Comparison of ENCODE assay signal across 20 mouse cellular contexts in the genomic region with DNA sequence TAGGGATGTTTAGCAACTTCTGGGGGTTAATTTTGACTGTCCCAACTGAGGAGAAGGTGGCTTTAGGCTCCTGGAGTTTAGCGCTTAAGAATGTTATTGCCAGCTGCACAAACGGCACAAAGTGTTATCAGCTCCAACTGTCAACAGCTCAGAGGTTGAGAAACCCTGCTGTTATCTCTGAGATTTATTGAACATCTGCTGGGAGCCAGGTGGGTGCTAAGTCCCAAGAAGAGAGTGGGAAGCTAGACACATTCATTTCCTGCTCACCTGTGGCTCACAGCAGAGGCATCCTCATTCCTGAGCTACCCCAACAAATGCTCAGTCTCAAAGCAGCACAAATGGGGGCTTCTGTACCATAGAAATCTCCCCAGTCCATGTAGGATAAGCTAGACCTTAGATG. TPM values are rescaled to one million over a fixed set of nuclear protein-coding genes. Genes with fewer than 3 reads are reported as not detected.
DNase-seq lines count a peak whose midpoint lies in the region; ATAC-seq and TF ChIP-seq lines count a peak whose summit lies in the region.
"Had no signal": no experiment of that assay in that cellular context is flagged by ENCODE, and none has a peak within 500 bp of the region (broad histone marks: within the 10 kb centered on the region; RNA-seq: fewer than 3 reads in every experiment).

No protein-coding gene starts in this region.

- no peak for DNase-seq in liver, postnatal 0 days
- DNase-seq in thymus, postnatal 0 days (ENCODE audit: low spot score) = peak; percentile 63
- DNase-seq in thymus, postnatal 36 days = peak; percentile 22 to 46
- DNase-seq in embryo, embryonic 10.5 days (ENCODE audit: low spot score) = no peak
- no peak for DNase-seq in left cerebral cortex, adult 11 months (ENCODE audit: low spot score)
- DNase-seq: adrenal gland, adult 2 months; adrenal gland, postnatal 25 days; cerebellum, adult 18-20 months; cerebellum, postnatal 10 days; embryo, embryonic 11 days; gastrocnemius, postnatal 14 days; heart, postnatal 14 days had no signal

- H3K27me3 ChIP-seq in liver, postnatal 0 days (ENCODE audit: insufficient read depth, low read length) = no peaks in the 10 kb centered on the region
- H3K27me3 ChIP-seq in liver, embryonic 12.5 days (replicated peaks) = no peaks in the 10 kb centered on the region
- H3K27me3 ChIP-seq in intestine, postnatal 0 days (replicated peaks; ENCODE audit: control insufficient read depth, insufficient read depth, low read length) = no peaks in the 10 kb centered on the region
- H3K27me3 ChIP-seq: embryonic facial prominence, embryonic 15.5 days; hindbrain, embryonic 13.5 days had no signal

- no peak overlapping the region for H3K9ac ChIP-seq in liver, postnatal 0 days (replicated peaks)
- no peak overlapping the region for H3K9ac ChIP-seq in liver, embryonic 12.5 days
- no peak overlapping the region for H3K9ac ChIP-seq in intestine, postnatal 0 days (ENCODE audit: low read depth, low read length)
- H3K9ac ChIP-seq: embryonic facial prominence, embryonic 15.5 days; hindbrain, embryonic 13.5 days had no signal

- no peaks in the 10 kb centered on the region for H3K36me3 ChIP-seq in liver, postnatal 0 days (replicated peaks; ENCODE audit: insufficient read depth, low read length)
- H3K36me3 ChIP-seq in liver, embryonic 12.5 days = no peaks in the 10 kb centered on the region
- H3K36me3 ChIP-seq in intestine, postnatal 0 days (ENCODE audit: control insufficient read depth, insufficient read depth) = no peaks in the 10 kb centered on the region
- H3K36me3 ChIP-seq: embryonic facial prominence, embryonic 15.5 days; hindbrain, embryonic 13.5 days had no signal

- 0 out of 2 replicates have a peak, but pooled peaks have one; percentile 36 for ATAC-seq in liver, postnatal 0 days
- ATAC-seq in liver, embryonic 12.5 days = no peak
- peak; percentile 77 for ATAC-seq in intestine, postnatal 0 days
- ATAC-seq: forebrain, embryonic 16.5 days; hindbrain, postnatal 0 days had no signal

- no peak overlapping the region for H3K4me2 ChIP-seq in liver, postnatal 0 days (ENCODE audit: low read depth, low read length)
- H3K4me2 ChIP-seq in liver, embryonic 12.5 days = no peak overlapping the region
- H3K4me2 ChIP-seq in intestine, postnatal 0 days (replicated peaks; ENCODE audit: low read depth) = 0 out of 2 replicates have a peak overlapping the region, but pooled peaks have one; percentile 25
- H3K4me2 ChIP-seq: embryonic facial prominence, embryonic 15.5 days; hindbrain, embryonic 13.5 days had no signal

- H3K27ac ChIP-seq in liver, postnatal 0 days (ENCODE audit: low read depth) = no peak overlapping the region
- H3K27ac ChIP-seq in liver, embryonic 12.5 days = no peak overlapping the region
- no peak overlapping the region for H3K27ac ChIP-seq in intestine, postnatal 0 days (ENCODE audit: low read depth, low read length)
- H3K27ac ChIP-seq: embryonic facial prominence, embryonic 15.5 days; hindbrain, embryonic 13.5 days; hindbrain, postnatal 0 days had no signal

- 32% methylated on average over 2 of the region's 2 CpGs for WGBS in liver, postnatal 0 days (ENCODE audit: insufficient replicate concordance)
- 40% methylated on average over 2 of the region's 2 CpGs for WGBS in liver, embryonic 12.5 days (ENCODE audit: insufficient replicate concordance)
- WGBS in intestine, postnatal 0 days = 14% methylated on average over 2 of the region's 2 CpGs

- H3K4me3 ChIP-seq in liver, postnatal 0 days (ENCODE audit: low read depth, low read length) = no peak overlapping the region
- H3K4me3 ChIP-seq in liver, embryonic 12.5 days = no peak overlapping the region
- H3K4me3 ChIP-seq in intestine, postnatal 0 days (ENCODE audit: low read depth, low read length) = no peak overlapping the region
- H3K4me3 ChIP-seq: embryonic facial prominence, embryonic 15.5 days; erythroblast, embryonic 14.5 days; hindbrain, embryonic 13.5 days had no signal

- no peak for TF ChIP-seq CTCF in liver, postnatal 0 days (IDR thresholded peaks at IDR 0.05; ENCODE audit: low read depth)
- TF ChIP-seq CTCF in intestine, postnatal 0 days (IDR thresholded peaks at IDR 0.05; ENCODE audit: low read depth) = no peak

- TF ChIP-seq EP300 in liver, postnatal 0 days (IDR thresholded peaks at IDR 0.05; ENCODE audit: low read depth) = no peak

- no peaks in the 10 kb centered on the region for H3K9me3 ChIP-seq in liver, postnatal 0 days (ENCODE audit: low read length)
- H3K9me3 ChIP-seq in liver, embryonic 12.5 days (replicated peaks) = no peaks in the 10 kb centered on the region
- no peaks in the 10 kb centered on the region for H3K9me3 ChIP-seq in intestine, postnatal 0 days (ENCODE audit: control insufficient read depth)
- H3K9me3 ChIP-seq: embryonic facial prominence, embryonic 15.5 days; hindbrain, embryonic 13.5 days had no signal

- peaks cover 6% of the 10 kb centered on the region; the same call in 1 of the 2 replicates for H3K4me1 ChIP-seq in liver, postnatal 0 days (ENCODE audit: insufficient read depth)
- no peaks in the 10 kb centered on the region for H3K4me1 ChIP-seq in liver, embryonic 12.5 days
- peaks cover 5% of the 10 kb centered on the region for H3K4me1 ChIP-seq in intestine, postnatal 0 days (replicated peaks; ENCODE audit: control insufficient read depth, insufficient read depth, low read length)
- H3K4me1 ChIP-seq: embryonic facial prominence, embryonic 15.5 days; hindbrain, embryonic 13.5 days had no signal

RNA-seq across cellular contexts. Expression of gene Fgfbp1, which starts 10.4 kb away (rescaled TPM):
- polyA plus RNA-seq in liver, postnatal 0 days (2015; fragmentation: Nextera tagmentation; extraction: Ambion mirVana) = 1.1 and 1.9 TPM in 2 replicates
- not detected in 2 replicates for polyA plus RNA-seq in liver, embryonic 12.5 days (2016; fragmentation: Nextera tagmentation; extraction: Ambion mirVana)
- 19.2 and 20.4 TPM in 2 replicates for polyA plus RNA-seq in intestine, postnatal 0 days (2015; fragmentation: Nextera tagmentation; extraction: Ambion mirVana)
- polyA plus RNA-seq in thymus, postnatal 0 days (2015; fragmentation: Nextera tagmentation; extraction: Ambion mirVana) = 5.0 and 7.2 TPM in 2 replicates
- polyA plus RNA-seq: adrenal gland, adult 2 months; erythroblast, embryonic 14.5 days had no signal

RNA-seq across cellular contexts. Expression of gene Gm7879, which starts 58.2 kb away (rescaled TPM):
- polyA plus RNA-seq in liver, postnatal 0 days (2015; fragmentation: Nextera tagmentation; extraction: Ambion mirVana) = 0.51 TPM in 1 of 2 replicates, not detected in the other
- polyA plus RNA-seq in liver, embryonic 12.5 days (2016; fragmentation: Nextera tagmentation; extraction: Ambion mirVana) = 0.76 TPM in 1 of 2 replicates, not detected in the other
- polyA plus RNA-seq in intestine, postnatal 0 days (2015; fragmentation: Nextera tagmentation; extraction: Ambion mirVana) = 0.47 and 0.61 TPM in 2 replicates
- polyA plus RNA-seq in thymus, postnatal 0 days (2015; fragmentation: Nextera tagmentation; extraction: Ambion mirVana) = 0.53 and 0.73 TPM in 2 replicates
- polyA plus RNA-seq: adrenal gland, adult 2 months; embryonic facial prominence, embryonic 15.5 days; forebrain, embryonic 11.5 days; forebrain, embryonic 16.5 days had no signal

Comparison
In these comparisons a context has a peak if more than half of its experiments do, and no peak if none do; other contexts are left out.
1. DNase-seq: peak in thymus, postnatal 0 days (single experiment) and thymus, postnatal 36 days (2 of 2); none in liver, postnatal 0 days (single experiment), embryo, embryonic 10.5 days (single experiment) and left cerebral cortex, adult 11 months (single experiment).